Mouse (Mus musculus) kidney, adult 9 months (tissue): ENCODE data around the gene Nudt3.

Experiments
- DNase-seq: peaks from one replicate; pipeline ENCODE4 v3.0.0; 2022

The Nudt3 gene

GRCm38 (mm10) chr17:27541984-27542383, 81.3 kb downstream of the Nudt3 start:
- no peak for DNase-seq

DNA sequence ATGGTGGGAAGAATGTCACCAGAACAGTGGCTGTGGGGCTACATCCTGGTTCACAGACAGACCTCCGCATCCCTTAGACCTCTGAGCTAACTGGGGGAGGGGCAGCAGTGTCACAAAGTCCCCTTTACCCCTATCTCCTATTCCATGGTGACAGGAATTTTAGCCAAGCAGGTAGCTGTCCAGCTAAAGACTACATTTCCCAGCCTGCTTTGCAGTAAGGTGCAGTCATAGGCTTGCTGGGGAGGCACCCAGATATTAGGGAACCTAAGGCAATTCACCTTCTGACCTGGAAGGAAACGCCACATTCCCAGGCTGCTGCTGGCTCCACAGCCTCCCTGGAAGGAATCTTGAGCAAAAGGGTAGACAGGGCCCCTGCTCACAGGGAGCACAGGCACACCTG, 82.0 kb downstream of the Nudt3 start:
- DNase-seq = no peak

DNA sequence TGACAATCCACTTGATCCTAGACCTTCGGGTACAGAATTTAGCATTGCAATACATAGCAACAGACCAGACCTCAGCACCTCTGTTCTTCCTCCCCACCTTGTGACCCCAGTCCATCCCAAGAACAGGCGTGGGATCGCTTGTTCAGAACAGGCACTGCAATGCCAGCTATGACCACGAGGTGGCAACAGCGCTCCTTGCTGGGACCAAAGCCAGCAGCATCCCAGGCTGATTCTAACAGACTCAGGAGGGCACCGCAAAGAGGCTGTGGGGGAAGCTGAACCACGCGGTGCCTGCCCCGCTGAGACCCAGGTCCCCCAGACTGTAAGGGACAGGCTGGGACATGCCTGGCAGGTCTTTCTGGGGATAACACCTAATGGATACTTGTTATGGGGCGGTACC, 88.6 kb downstream of the Nudt3 start:
- peak; percentile 87 for DNase-seq

GRCm38 (mm10) chr17:27533354-27533753, 89.9 kb downstream of the Nudt3 start:
- DNase-seq = no peak

DNA sequence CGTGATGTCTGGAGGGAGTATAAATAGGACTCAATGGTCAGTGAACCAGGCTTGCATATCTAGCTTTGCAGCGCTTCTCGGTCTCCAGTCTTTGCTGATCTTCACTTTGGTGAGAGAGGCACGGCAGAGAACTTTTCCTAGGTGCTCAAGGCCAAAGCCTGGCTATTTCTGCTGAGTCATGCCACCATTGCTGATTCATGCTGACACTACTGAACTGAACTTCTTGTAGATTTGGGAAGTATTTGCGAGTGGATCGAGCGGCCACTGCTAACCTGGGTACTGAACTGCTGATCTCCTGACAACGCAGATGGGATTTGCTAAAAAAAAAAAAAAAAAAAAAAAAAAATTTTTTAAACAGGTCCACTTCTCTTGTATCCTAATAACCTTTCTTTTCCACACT, 91.2 kb downstream of the Nudt3 start:
- DNase-seq = no peak
